Mouse (Mus musculus) olfactory bulb, adult 2 months (tissue): ENCODE measurements around the gene Lpar1.

Experiments
- CTCF ChIP-seq: fragments of 200-500 bp; IDR thresholded peaks from 2 replicates; pipeline ENCODE4 v1.5.1; 2012; ENCODE audit warnings: low read depth, mild to moderate bottlenecking, low read length, moderate library complexity; ENCODE audit not compliant: insufficient read depth
- POLR2A ChIP-seq: fragments of 200-500 bp; IDR thresholded peaks from 2 replicates; pipeline ENCODE4 v1.6.1; 2012; ENCODE audit warnings: mild to moderate bottlenecking, low read depth, low read length, moderate library complexity; ENCODE audit not compliant: insufficient read depth

- TF ChIP-seq CTCF (no peak), POLR2A (no peak)
Measured at GRCm38 (mm10) chr4:58568486-58568885, 14.8 kb upstream of the Lpar1 start.
